Mouse (Mus musculus) cerebral cortex, adult 2 months (tissue): ENCODE data around the gene Gtf2a2.

Experiments used
- WGBS: fragments of 180-500 bp; shearing (Covaris S2); methylation state at CpG from one replicate; pipeline ENCODE4 v1.1.7; 2018; 5-methylcytosine and 5-hydroxymethylcytosine counted together

Gtf2a2 gene

DNA sequence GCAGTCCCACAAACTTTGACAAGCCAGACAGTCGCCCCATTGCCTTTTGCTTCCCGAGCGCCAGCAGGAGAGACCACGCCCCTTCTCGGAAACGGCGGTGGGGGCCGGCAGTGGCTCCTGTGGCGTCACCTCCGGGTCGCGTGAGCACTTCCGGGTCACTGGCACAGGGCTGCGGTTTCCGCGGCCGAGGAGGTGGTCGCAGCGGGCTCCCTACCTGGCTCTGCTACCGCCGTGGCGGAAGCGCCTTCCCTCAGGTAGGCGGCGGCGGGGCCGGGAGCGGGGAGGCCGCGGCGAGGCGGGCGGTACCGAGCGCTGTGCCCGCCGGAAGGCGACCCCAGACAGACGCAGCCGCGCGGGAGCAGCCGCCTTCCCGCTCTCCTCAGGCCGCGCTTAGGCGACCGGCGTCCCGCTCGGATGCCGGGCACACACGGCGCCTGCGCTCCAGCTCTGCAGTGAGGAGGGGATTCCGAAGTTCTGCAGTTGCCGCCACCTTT, at the start of gene Gtf2a2:
Gene Gtf2a2 (plus strand): TSS at position 143 of the 494 bp plus-strand sequence.
- WGBS: 1% methylated on average over 54 of the region's 57 CpGs

DNA sequence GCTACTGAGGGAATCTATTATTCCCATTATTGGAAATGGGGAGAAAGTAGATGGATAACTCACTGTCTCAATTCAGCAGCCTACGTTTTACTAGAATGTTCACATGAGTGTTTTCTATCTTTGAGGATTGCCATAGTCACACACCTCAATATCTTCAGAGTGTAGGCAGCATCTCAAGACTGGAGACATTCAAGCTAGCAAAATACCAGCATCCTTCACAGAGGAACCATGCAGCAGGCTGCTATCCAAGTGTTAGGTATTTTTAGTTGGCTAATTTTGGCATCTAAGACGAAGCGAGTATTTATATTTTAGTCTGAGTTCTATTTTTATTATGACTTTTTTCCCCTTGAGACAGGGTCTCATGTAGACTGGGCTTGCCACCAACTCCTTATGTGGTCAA, 48.0 kb upstream of the Gtf2a2 start:
- whole genome bisulfite sequencing: 41% methylated on average over 3 of the region's 3 CpGs

DNA sequence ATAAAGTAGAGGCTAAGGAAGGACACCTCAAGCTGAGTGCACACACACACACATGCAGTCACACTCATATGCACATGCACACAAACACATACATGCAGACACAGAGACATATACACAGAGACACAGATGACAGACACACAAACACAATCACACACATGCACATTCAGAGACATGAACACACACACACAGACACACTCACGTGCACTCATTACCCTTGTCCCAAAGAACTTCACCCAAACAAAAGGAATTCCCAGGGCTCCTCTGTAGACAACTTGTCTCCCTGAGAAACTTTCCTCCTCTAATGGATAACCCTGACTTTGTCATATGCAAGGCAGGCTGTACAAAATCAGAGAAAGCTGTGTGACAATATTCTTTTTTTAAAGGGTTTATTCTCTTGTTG, 26.8 kb upstream of the Gtf2a2 start:
- 90% methylated on average over 1 of the region's 1 CpGs for WGBS

DNA sequence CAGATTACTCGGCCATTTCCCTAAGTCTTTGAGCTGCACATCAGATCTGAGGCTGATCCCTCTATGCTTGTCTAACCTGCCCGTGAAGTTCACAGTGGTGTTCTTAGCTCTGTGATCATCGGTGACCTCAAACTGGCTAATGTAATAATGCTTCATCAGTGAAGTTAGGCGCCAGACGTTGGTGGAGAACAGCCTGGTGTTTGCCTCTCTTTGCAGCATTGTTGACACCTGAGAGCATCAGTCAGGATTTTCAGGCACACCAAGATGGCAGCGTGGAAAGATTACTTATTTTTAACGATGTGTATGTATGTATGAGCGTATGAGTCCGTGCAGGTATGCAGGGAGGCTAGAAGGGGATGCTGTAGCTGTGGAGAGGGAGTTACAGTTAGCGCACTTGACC, 26.3 kb upstream of the Gtf2a2 start:
- 86% methylated on average over 10 of the region's 10 CpGs for WGBS

DNA sequence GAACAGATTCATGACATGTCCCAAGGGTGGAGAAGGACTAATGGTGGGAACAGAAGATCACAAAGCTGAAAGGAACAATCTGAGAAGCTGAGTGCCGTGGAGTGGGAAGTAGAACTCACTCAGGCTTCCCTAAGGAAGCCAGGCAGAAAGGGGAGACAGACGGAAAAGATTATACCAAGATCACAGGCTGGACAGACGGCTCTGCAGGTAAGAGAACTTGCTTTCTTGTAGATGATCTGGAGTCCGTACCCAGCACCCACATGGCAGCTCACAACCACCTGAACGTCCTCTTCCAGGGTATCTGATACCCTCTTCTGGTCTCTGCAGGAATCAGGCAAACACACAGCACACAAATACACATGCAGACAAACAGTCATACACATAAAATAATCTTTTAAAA, 25.8 kb upstream of the Gtf2a2 start:
- WGBS: 89% methylated on average over 5 of the region's 5 CpGs

DNA sequence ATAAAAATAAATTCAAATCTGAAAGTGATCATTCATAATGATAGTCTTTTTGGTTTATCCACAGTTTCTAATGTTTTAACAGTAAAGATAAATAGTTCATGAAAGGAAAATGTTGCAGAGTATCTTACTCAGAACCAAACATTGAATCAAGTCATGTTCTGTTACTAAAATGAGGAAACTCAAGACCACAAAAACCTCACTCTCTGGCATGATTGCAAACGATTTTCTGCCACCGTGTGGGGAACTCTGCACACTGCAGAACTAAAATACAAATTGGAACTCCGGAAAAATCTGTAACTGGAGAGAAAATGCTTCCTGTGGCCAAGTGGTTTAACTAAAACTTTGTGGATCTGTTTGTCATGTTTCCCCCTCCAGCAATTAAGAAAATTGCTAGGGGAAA, 24.8 kb upstream of the Gtf2a2 start:
- under 1% methylated on average over 3 of the region's 3 CpGs for WGBS

DNA sequence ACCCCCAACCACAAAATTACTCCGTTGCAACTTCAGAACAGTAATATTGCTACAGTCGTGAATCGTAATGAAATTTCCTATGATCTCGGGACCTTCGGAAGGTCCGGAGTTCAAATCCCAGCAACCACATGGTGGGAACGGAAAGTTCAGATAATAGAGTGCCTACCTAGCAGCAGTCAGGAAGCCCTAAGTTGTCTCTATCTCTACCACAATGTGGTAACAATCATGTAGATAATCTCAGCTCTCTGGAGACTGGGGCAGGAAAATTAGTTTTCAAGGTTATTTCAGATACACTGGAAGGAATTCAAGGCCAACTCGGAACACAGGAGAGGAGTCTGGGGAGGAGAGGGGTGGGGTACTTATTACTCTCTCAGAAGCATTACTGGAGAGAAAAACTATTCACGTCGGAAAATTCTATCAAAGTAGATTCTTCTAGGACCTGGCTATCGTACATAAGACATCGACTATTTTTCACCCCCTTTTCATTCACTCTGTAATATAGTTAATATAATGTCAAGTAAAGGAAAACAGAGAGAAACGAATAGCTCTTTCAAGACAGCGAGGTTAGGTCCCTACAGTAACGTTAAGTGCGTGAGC, 23.5 kb upstream of the Gtf2a2 start:
- 34% methylated on average over 16 of the region's 16 CpGs for WGBS

DNA sequence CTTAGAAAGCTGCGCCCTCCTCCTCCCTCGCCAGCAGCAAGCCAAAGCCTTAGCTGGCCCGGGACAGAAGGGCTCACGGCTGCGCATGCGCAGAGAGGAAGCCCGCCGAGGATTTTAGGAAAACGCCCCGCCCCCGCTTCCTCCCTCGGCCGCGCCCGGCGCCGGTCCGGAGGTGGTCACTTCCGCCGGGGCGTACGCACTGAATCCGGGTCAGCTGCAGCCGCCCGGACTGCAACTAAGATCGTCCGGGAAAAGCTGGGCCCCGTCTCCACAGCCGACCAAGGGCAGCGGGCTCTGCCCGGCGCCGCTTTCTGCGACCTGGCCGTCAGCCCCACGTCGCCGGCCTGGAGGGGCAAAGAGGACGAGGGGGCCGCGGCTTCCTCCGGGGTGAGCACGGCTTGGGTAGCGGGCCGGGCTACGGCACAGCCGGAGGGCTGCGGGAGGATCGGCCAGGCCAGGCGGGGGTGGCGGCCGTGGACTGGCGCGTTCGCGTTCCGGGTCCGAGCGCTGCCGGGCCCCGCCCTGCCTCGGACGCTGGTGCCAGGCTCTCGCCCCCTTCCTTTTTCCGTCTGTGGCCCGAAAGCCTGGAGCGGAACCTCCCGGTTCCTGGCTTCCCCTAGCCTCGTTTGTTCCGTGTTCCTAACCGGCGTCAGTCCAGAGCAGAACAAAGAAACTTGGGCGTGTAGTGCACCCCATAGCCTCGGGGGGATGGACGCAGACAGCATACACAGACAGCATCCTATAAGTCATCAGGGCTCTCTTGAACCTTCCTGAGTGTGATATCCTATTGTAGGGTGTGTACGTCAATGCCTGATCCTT, 22.8 kb upstream of the Gtf2a2 start, which contains the start of gene Bnip2:
Gene Bnip2 (plus strand): TSS at position 164 of the 819 bp plus-strand sequence.
- WGBS: under 1% methylated on average over 76 of the region's 76 CpGs

DNA sequence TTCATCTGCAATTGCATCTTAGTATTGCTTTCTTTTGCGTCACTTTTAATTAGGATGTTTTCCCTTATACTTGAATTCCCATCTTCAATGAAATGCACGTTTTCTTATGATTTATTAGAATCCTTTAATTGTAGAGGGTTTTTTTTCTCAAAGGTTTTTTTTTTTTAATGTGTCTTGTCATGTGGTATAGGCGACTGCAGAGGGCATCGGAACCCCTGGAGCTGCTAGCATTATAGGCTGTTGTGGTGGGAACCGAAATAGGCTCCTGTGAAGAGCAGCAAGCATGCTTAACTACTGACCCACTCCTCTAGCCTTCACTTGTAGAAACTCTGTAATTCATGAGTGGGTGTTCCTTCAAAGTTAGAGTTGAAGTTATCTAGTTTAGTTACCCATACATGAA, 22.0 kb upstream of the Gtf2a2 start:
- WGBS: 10% methylated on average over 5 of the region's 5 CpGs

DNA sequence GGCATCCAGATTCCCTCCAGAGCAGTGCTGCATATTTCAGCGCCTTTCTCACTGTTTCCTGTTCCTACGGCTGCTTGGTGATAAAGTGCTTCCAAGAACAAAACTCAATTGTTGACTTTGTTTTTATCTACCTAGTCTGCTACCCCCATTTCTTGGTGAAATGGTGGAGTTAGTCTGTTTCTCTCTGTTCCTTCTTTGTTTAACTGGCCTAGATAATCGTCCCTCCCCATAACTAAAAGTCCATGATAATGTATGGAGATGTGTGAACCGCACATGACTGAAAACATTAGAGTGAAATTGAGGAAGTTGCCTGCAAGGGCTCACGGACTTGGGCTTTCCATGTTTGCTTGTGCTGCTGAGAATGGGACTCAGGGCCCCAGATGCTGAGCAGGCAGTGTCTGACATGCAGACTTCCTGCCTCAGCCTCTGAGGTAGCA, 19.5 kb upstream of the Gtf2a2 start:
- WGBS: 54% methylated on average over 5 of the region's 5 CpGs

DNA sequence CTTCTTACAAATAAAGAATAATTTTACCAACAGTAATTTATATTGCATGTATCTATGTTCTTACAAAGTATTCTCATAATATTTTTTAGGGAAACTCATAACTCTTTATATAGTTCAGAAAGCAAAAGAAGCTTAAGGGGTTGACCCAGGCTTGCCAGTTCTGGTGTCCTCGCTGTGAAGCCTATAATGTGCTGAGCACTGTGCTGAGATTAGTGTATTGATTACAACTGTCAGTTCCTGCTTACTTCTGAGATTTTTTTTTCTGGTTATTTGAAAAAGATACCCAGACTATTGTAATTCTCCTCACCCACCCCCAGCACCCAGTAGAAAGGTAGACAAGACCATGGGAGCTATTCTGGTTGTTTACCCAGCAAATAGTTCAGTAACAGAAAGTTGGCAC, 18.9 kb upstream of the Gtf2a2 start:
- WGBS: 85% methylated on average over 1 of the region's 1 CpGs

DNA sequence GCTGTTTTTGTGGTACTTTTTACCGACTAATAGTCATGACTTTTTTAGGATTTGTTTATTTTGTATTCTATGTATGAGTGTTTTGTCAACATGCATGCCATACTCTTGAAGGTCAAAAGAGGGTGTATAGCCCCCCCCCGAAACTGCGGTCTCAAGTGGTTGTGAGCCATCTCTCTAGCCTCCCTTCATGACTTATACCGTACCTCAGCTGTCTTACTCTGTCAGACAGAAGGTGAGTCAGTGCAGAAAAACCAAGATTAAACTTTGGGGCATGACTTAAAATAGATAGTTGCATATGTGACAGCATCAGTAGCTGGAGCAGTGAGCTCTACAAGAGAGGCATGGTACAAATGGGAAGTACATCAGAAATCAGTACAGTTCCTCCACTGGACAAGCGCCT, 17.8 kb upstream of the Gtf2a2 start:
- WGBS: 72% methylated on average over 5 of the region's 5 CpGs

DNA sequence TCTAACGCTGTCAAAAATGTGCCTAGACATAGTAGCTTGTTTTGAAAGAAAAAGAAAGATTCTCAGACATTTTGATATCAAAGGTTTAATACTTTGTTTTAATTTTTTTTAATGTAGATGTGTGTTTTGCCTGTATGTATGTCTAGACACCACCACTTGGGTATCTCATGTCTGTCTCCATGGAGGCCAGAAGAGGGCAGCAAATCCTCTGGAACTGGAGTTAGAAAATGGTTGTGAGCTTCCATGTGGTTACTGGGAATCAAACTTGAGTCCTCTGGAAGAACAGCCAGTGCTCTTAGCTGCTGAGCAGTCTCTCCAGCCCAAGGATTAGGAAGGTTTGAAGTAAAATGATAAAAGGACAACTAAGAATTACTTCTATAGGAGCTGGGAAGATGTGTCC, 13.0 kb upstream of the Gtf2a2 start:
- 84% methylated on average over 1 of the region's 1 CpGs for WGBS

DNA sequence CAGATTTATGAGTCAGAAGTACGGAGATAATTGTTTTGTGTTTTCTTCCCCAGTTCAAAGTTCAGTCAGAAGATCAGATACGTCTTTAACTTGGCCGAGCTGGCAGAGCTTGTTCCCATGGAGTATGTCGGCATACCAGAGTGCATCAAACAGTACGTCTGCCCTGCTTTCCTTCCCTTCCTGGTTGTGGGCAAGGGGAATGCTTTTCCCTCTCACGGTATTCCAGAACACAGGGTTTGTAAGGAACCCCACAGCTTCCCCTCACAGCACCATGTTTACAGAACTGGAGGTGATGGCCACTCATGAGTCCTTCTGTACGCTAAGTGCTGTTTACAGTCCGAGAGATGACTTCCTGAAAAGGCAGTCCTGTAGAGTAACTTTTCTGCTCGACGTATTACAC, 8.8 kb upstream of the Gtf2a2 start:
- 87% methylated on average over 10 of the region's 10 CpGs for WGBS

DNA sequence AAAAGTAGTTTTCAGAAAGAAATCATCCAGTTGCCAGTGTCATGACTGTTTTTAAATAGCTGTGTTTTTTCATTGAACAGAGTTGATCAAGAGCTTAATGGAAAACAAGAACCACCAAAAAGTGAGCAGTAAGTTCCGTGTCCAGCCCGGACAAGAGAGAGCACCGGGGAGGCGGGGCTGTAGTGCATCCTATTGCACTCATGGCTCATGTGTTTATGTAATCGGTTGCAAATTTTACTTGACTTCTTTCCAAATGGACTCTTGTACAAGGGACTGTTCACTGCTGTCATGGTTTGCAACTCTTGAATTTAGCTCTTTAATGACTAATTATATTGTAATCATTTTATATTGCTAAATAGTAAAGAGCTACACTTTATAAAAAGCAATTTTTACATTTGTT, 5.4 kb upstream of the Gtf2a2 start:
- whole genome bisulfite sequencing: 85% methylated on average over 5 of the region's 5 CpGs

DNA sequence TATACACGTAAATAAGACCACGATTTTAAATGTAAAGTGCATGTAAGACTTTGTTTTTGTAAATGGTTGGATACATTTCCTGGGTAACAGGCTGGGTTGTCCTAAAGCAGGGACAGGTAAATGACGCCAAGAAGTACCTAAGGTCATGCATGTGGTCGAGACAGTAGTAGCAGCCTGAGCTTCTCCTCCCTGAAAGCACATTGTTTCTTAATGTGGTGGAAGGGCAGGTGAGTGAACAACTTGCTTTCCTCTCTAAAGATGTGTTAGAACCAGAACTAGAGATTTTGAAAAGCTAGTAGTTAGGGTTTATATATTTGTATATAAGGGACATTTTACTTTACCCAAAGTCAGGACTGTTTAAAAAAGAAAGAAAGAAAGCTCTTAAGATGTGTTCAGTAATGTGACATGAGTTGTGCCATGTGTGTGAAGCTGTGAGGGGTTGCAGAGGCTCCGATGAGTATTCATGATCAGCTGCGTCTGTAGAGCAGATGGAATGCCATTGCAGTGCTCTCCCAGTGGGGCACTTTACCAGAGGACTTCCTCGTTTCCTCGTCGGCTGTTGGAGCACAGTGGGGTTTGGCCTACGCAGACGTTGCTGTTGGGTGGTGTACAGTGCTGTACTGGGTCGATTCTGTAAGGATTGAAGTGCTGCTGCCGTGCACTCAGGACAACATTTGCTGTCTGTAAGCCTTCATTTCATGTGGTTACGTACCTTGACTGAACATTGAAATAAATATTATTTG, 4.7 kb upstream of the Gtf2a2 start:
- 82% methylated on average over 14 of the region's 14 CpGs for WGBS

DNA sequence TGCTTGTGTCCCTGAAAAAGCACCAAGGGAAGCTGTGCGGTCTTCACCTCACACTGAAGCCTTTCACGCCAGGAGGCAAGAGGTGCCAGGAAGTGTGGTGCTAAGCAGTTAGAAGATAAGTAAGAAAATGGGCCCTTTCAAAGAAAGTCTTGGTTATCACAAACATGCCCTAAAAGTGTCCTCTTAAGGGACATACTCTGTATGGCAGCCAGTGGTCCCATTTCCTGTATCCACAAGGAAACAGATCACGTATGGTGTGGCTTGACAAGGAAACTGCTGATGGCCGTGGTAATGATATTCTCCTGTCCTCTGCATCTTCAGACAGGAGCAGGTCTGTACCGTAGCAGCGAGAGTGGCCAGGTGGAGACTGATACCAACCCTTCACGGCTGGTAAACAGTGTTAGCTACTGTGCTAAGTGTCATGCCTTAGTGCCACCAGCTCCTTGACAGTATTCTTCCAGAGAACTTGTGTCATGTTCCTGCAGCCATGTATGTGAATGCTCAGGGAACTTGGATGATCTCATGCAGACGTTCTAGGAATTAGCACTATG, 2.5 kb upstream of the Gtf2a2 start:
- whole genome bisulfite sequencing: 86% methylated on average over 8 of the region's 8 CpGs

DNA sequence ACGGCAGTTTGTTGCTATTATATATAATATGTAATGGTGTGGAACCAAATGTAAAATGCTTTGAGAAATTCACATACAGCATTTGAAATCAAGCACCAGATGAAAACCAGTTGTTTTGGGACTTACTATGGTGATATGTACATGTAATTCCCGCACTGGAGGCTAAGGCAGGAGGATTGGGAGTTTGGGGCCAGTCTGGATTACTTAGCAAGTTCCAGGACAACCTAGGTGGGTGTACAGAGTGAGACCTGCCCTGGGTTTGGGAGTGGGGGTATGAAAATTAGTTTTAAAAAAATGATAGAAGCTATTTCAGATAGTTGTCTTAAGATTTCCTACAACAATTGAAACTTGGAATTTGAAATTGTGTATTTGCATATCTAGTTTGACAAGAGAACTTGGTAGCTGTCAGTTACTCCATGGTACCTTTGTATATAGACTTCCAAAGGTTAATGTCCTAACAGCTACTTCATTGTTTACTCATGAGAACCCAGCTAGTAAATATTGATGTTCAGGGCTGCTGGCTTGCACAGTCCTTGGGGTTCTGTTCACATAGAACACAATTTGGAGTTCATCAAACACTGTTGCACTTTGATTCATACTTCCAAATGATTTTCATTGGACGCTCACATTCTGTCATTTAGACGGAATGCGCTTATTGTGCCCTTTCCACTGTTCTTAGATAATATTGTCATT, 1.4 kb upstream of the Gtf2a2 start:
- 93% methylated on average over 5 of the region's 5 CpGs for WGBS

DNA sequence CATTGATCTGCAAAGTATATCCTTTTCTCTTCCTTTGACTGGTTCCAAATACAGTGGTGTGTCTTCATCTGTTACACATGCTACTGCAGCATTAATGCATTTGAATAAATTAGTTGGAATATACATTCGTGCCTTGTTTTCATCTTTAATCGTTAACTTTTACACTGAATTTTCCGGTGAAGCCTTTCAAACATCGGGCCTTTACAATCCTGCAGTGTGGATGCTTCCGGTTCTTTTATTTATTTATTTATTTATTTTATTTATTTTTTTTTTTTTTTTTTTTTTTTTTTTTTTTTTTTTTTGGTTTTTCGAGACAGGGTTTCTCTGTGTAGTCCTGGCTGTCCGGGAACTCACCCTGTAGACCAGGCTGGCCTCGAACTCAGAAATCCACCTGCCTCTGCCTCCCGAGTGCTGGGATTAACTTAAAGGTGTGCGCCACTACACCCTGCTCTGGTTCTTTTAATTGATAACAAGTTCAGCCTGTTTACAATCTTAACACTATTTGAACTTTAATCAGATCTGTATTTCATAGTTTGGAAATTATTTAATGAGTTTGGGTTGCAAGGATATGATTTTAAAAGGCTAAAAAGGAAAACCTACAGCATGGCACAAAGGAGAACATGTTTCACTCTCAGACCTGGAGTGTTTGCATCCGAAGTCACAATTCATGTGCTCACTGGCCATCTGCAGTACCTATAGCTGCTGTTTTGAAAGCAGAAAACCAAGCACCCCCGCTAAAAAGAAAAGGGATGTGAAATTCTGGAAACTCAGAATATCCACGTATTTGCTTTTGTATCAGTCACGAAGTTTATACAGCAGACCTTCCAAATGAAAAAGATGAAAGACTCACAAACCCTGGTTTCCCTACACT, 578 bp upstream of the Gtf2a2 start:
- WGBS: 51% methylated on average over 14 of the region's 14 CpGs

DNA sequence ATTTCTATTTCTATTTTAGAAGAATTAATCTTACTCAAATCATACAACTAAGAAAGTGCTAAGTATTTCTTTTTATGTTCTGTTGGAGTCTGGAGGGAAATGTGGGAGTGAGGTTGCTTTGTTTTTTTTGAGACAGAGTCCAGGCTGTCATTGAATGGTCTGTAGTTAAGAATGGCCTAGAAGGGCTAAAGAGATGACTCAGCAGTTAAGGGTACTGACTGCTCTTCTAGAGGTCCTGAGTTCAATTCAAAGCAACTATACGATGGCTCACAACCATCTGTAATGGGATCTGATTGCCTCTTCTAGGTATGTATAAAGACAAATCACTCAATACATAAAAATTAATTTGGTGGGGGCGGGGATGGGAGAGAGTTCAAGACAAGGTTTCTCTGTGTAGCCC, 3.3 kb downstream of the Gtf2a2 start:
- 90% methylated on average over 2 of the region's 2 CpGs for WGBS

DNA sequence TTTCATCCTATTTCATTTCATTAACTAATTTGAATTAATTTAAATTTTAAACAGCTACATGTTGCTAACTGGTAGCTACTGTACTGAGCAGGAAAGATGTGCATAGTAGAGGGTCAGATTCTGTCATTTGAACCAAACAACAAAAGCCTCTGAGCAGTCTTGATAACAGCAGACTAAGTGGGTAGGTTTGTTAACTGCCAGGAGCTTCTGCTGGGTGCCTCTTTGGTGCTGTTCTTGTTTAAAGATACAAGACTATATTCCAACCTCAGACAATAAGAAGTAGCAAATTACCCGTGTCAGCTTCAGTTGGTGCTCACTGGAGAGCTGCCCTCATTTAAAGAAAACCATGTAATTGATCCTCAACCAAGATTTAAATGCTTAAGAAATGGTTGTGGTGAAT, 9.3 kb downstream of the Gtf2a2 start:
- WGBS: 66% methylated on average over 1 of the region's 1 CpGs
